Mouse (Mus musculus) neural tube, embryonic 10.5 days (tissue): ENCODE measurements around the gene March10.

Experiments used
- DNase-seq: peaks from one replicate; pipeline ENCODE4 v3.0.0-alpha.2; 2017; ENCODE audit warnings: low spot score; ENCODE audit errors: extremely low spot score

The March10 gene

GRCm38 (mm10) chr11:105353891-105354280 is 102.6 kb downstream of the March10 start:
- no peak for DNase-seq

GRCm38 (mm10) chr11:105352954-105353890 is 103.3 kb downstream of the March10 start:
- DNase-seq = no peak

GRCm38 (mm10) chr11:105352152-105352551 is 104.4 kb downstream of the March10 start:
- DNase-seq = no peak

GRCm38 (mm10) chr11:105350643-105351042 is 105.9 kb downstream of the March10 start:
- no peak for DNase-seq

- no peak for DNase-seq
Observed at GRCm38 (mm10) chr11:105349780-105350324, 106.7 kb downstream of the March10 start.

- DNase-seq = no peak
Observed at GRCm38 (mm10) chr11:105348495-105348982, 108.0 kb downstream of the March10 start.

- peak; percentile 82 for DNase-seq
Observed at GRCm38 (mm10) chr11:105347162-105348161, 109.1 kb downstream of the March10 start.

- DNase-seq = no peak
Observed at GRCm38 (mm10) chr11:105345284-105345683, 111.3 kb downstream of the March10 start.

GRCm38 (mm10) chr11:105338596-105339390 is 117.7 kb downstream of the March10 start:
- DNase-seq = no peak

- no peak for DNase-seq
Observed at GRCm38 (mm10) chr11:105333867-105334670, 122.5 kb downstream of the March10 start.

- DNase-seq = no peak
Observed at GRCm38 (mm10) chr11:105332468-105332867, 124.1 kb downstream of the March10 start.

GRCm38 (mm10) chr11:105331732-105332131 is 124.8 kb downstream of the March10 start:
- DNase-seq = peak; percentile 35

- DNase-seq = no peak
Observed at GRCm38 (mm10) chr11:105331129-105331528, 125.4 kb downstream of the March10 start.

GRCm38 (mm10) chr11:105329962-105330361 is 126.6 kb downstream of the March10 start:
- no peak for DNase-seq

GRCm38 (mm10) chr11:105327101-105327500 is 129.4 kb downstream of the March10 start:
- no peak for DNase-seq

- no peak for DNase-seq
Observed at GRCm38 (mm10) chr11:105323530-105323929, 133.0 kb downstream of the March10 start.

- DNase-seq = no peak
Observed at GRCm38 (mm10) chr11:105321090-105321489, 135.4 kb downstream of the March10 start.

GRCm38 (mm10) chr11:105317769-105318168 is 138.8 kb downstream of the March10 start:
- no peak for DNase-seq

GRCm38 (mm10) chr11:105316121-105316520 is 140.4 kb downstream of the March10 start:
- DNase-seq = no peak

GRCm38 (mm10) chr11:105315296-105315695 is 141.2 kb downstream of the March10 start:
- DNase-seq = no peak
